Mouse (Mus musculus): ENCODE measurements around the gene Vmn1r174.
"Not testable (repeated sequence)": the region's sequence is repeated elsewhere in the genome, so short reads cannot be mapped to it uniquely, and the experiment has no call there.

Gene Vmn1r174

DNA sequence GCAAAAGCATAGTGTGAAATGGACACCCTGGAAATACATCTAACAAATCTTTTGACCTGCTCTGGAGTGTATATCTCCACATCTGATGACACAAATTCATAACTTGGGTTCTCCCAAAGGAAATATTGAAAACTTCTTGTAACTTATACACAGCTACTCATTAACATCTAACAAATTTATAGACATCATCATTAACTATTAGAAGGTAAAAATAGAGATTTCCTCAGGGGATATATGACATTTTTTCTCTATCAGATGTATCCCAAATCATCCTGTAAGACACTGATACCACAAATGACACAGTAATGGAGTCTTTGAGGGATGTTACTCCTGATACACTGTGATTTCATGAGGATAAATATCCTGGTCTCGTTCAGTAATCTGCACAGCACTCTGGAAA lies at the start of gene Vmn1r174:
Vmn1r174 (plus strand) TSS at position 301 of the 400 bp plus-strand sequence.
- not testable (repeated sequence) for DNase-seq (ENCODE audit: low spot score)

DNA sequence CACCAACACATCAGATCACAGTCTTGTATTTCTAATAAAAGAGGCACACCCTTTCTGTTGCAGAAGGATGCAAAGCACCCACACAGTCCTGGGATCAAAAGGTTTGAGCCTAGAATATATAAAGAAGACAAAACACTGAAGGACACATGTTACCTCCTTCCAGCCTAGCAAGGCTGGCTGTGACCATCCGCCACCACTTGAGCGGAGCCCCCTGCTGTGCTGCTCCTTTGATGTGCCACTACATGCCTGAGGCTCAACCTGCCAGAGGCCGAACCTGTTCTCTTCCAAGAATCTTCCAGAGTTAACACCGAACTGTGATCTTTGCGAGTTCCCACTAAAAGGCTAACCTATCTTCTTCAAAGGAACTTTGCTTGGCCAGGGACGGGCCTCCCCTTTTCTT lies 32.5 kb downstream of the Vmn1r174 start:
- no peak for DNase-seq (ENCODE audit: low spot score)

DNA sequence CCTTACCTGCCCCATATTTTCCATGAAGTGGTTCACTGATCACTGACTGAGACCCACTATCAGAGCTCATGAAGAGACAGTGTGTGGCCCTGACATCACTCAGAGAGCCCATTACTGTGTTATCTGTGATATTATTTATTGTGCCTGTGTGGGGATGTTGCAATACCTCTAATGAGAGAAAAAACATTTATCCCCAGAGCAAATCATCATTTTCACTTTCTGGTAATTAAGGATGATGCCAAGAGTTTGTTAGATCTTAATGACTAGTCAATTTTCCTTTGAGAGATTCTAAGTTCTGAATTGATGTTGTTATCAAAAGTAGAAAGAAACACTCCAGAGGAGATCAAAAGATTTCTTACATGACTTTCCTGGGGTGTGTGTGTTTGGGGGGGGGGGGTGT lies 58.5 kb downstream of the Vmn1r174 start, which contains the start of gene Vmn1r175:
Vmn1r175 (minus strand) TSS at position 101 of the 400 bp plus-strand sequence.
- not testable (repeated sequence) for DNase-seq (ENCODE audit: low spot score)

All from T-cell, adult 2 months (primary cell).